Mouse (Mus musculus) midbrain, embryonic 16.5 days (tissue): Measurements from ENCODE around the gene Sgsm1. TPM values are rescaled to one million over a fixed set of nuclear protein-coding genes. Genes with fewer than 3 reads are reported as not detected.

ENCODE experiments used
- ATAC-seq: fragments of 200-750 bp; cut with Nextera tagmentation; 2 replicates; pipeline ENCODE4 v1.8.0; 2017; ENCODE audit warnings: moderate TSS enrichment
- H3K27ac ChIP-seq: fragments of 300-500 bp; sonication (generic); 2 replicates; pipeline ENCODE4 v1.5.1; 2014; ENCODE audit warnings: mild to moderate bottlenecking, low read length, mixed read lengths
- H3K27me3 ChIP-seq: fragments of 300-500 bp; sonication (generic); 2 replicates; pipeline ENCODE4 v1.6.1; 2014; ENCODE audit warnings: low read depth, low read length, mixed read lengths; ENCODE audit not compliant: control insufficient read depth, insufficient read depth
- H3K36me3 ChIP-seq: fragments of 300-500 bp; sonication (generic); 2 replicates; pipeline ENCODE4 v1.6.1; 2014; ENCODE audit warnings: mild to moderate bottlenecking, low read length, moderate library complexity, mixed read lengths; ENCODE audit not compliant: control insufficient read depth, insufficient read depth
- H3K4me1 ChIP-seq: fragments of 300-500 bp; sonication (generic); 2 replicates; pipeline ENCODE4 v1.6.1; 2014; ENCODE audit warnings: mild to moderate bottlenecking, low read length, mixed read lengths; ENCODE audit not compliant: control insufficient read depth, insufficient read depth
- H3K4me2 ChIP-seq: fragments of 300-500 bp; sonication (generic); 2 replicates; pipeline ENCODE4 v1.6.1; 2014; ENCODE audit warnings: mild to moderate bottlenecking, low read length, mixed read lengths
- H3K4me3 ChIP-seq: fragments of 300-500 bp; sonication (generic); 2 replicates; pipeline ENCODE4 v1.5.1; 2014; ENCODE audit warnings: low read depth, mild to moderate bottlenecking, low read length, moderate library complexity, mixed read lengths
- H3K9ac ChIP-seq: fragments of 300-500 bp; sonication (generic); 2 replicates; pipeline ENCODE4 v1.6.1; 2014; ENCODE audit warnings: low read depth, low read length, mixed read lengths
- H3K9me3 ChIP-seq: fragments of 300-500 bp; sonication (generic); replicated peaks from 2 replicates; pipeline ENCODE4 v1.6.1; 2014; ENCODE audit warnings: mild to moderate bottlenecking, low read length, mixed read lengths; ENCODE audit not compliant: control insufficient read depth, poor library complexity, severe bottlenecking
- WGBS: fragments of 180-500 bp; shearing (Covaris S2); extraction: QIAGEN DNeasy Blood & Tissue Kit; methylation state at CpG from one replicate; pipeline ENCODE4 v1.1.7; 2014; 5-methylcytosine and 5-hydroxymethylcytosine counted together
- polyA plus RNA-seq: library from polyadenylated mRNA; unstranded; fragments of >200 nt; fragmentation: Nextera tagmentation; extraction: Ambion mirVana; gene quantifications from 2 replicates; pipeline ENCODE4 v1.2.1, GENCODE M21; 2015

Gene Sgsm1
- 27.5 and 29.4 TPM in 2 replicates for polyA plus RNA-seq

GRCm38 (mm10) chr5:113310377-113311003 is at the start of gene Sgsm1:
TSS of gene Sgsm1 (minus strand) at chr5:113310786.
- H3K36me3 ChIP-seq: no peaks in the 10 kb centered on the region
- WGBS: 2% methylated on average over 52 of the region's 53 CpGs
- H3K4me1 ChIP-seq: peaks cover 40% of the 10 kb centered on the region
- peak; percentile 69 for ATAC-seq
- H3K4me2 ChIP-seq: peak within 1 kb of the TSS; percentile 82
- H3K4me3 ChIP-seq: peak within 1 kb of the TSS; percentile 84
- H3K9me3 ChIP-seq: no peaks in the 10 kb centered on the region
- H3K27me3 ChIP-seq: no peaks in the 10 kb centered on the region
- peak within 1 kb of the TSS; percentile 95 for H3K27ac ChIP-seq
- H3K9ac ChIP-seq: peak within 1 kb of the TSS; percentile 94

- H3K4me3 ChIP-seq: no peak overlapping the region
- no peaks in the 10 kb centered on the region for H3K36me3 ChIP-seq
- peaks cover under 1% of the 10 kb centered on the region for H3K27me3 ChIP-seq
- no peaks in the 10 kb centered on the region for H3K9me3 ChIP-seq
- no peak overlapping the region for H3K9ac ChIP-seq
- H3K27ac ChIP-seq: no peak overlapping the region
- H3K4me2 ChIP-seq: no peak overlapping the region
- 7% methylated on average over 11 of the region's 11 CpGs for WGBS
- peaks cover 8% of the 10 kb centered on the region for H3K4me1 ChIP-seq
- ATAC-seq: no peak
These were observed 48.2 kb upstream of the Sgsm1 start for GRCm38 (mm10) chr5:113358833-113359232.

- H3K4me1 ChIP-seq: peaks cover 8% of the 10 kb centered on the region
- peaks cover 3% of the 10 kb centered on the region for H3K27me3 ChIP-seq
- 40% methylated on average over 3 of the region's 3 CpGs for WGBS
- ATAC-seq: no peak
- no peak overlapping the region for H3K9ac ChIP-seq
- H3K9me3 ChIP-seq: no peaks in the 10 kb centered on the region
- H3K4me3 ChIP-seq: no peak overlapping the region
- H3K27ac ChIP-seq: no peak overlapping the region
- H3K36me3 ChIP-seq: no peaks in the 10 kb centered on the region
- no peak overlapping the region for H3K4me2 ChIP-seq
These were observed 47.1 kb upstream of the Sgsm1 start for GRCm38 (mm10) chr5:113357656-113358055.

GRCm38 (mm10) chr5:113357186-113357585 is 46.6 kb upstream of the Sgsm1 start, which contains the start of gene Aym1:
TSS of gene Aym1 (plus strand) at chr5:113357294.
- Histone ChIP-seq H3K27me3 (peaks cover 3% of the 10 kb centered on the region), H3K9ac (no peak within 1 kb of the TSS), H3K4me1 (peaks cover 9% of the 10 kb centered on the region), H3K27ac (no peak within 1 kb of the TSS), H3K4me2 (no peak within 1 kb of the TSS), H3K4me3 (no peak within 1 kb of the TSS), H3K9me3 (no peaks in the 10 kb centered on the region), H3K36me3 (no peaks in the 10 kb centered on the region)
- ATAC-seq: 0 out of 2 replicates have a peak, but pooled peaks have one; percentile 13
- 30% methylated on average over 3 of the region's 6 CpGs for WGBS

- 49% methylated on average over 16 of the region's 16 CpGs for WGBS
These were observed 43.7 kb upstream of the Sgsm1 start for GRCm38 (mm10) chr5:113354311-113354710.

GRCm38 (mm10) chr5:113352636-113353035 is 42.0 kb upstream of the Sgsm1 start:
- no peak for ATAC-seq
- H3K4me2 ChIP-seq: no peak overlapping the region
- WGBS: 72% methylated on average over 6 of the region's 6 CpGs

More at GRCm38 (mm10) chr5:113354311-113354710, 43.7 kb upstream of the Sgsm1 start:
- peak overlapping the region; percentile 34 for H3K4me2 ChIP-seq
- no peak overlapping the region for H3K9ac ChIP-seq
- no peaks in the 10 kb centered on the region for H3K36me3 ChIP-seq
- peaks cover 17% of the 10 kb centered on the region for H3K4me1 ChIP-seq
- peaks cover 3% of the 10 kb centered on the region for H3K27me3 ChIP-seq
- no peak overlapping the region for H3K4me3 ChIP-seq
- H3K27ac ChIP-seq: no peak overlapping the region
- H3K9me3 ChIP-seq: no peaks in the 10 kb centered on the region
- no peak for ATAC-seq

GRCm38 (mm10) chr5:113351768-113352167 is 41.2 kb upstream of the Sgsm1 start:
- Histone ChIP-seq H3K36me3 (no peaks in the 10 kb centered on the region), H3K9me3 (no peaks in the 10 kb centered on the region), H3K27ac (no peak overlapping the region), H3K4me3 (no peak overlapping the region), H3K4me1 (peaks cover 13% of the 10 kb centered on the region; the same call in 1 of the 2 replicates), H3K4me2 (no peak overlapping the region), H3K27me3 (peaks cover 11% of the 10 kb centered on the region), H3K9ac (no peak overlapping the region)
- peak; percentile 41; the same call in 1 of the 2 replicates for ATAC-seq
- WGBS: 27% methylated on average over 3 of the region's 3 CpGs

More at GRCm38 (mm10) chr5:113352636-113353035, 42.0 kb upstream of the Sgsm1 start:
- H3K4me1 ChIP-seq: peaks cover 18% of the 10 kb centered on the region
- H3K9ac ChIP-seq: no peak overlapping the region
- peaks cover 11% of the 10 kb centered on the region for H3K27me3 ChIP-seq
- H3K4me3 ChIP-seq: no peak overlapping the region
- no peak overlapping the region for H3K27ac ChIP-seq
- H3K36me3 ChIP-seq: no peaks in the 10 kb centered on the region
- H3K9me3 ChIP-seq: no peaks in the 10 kb centered on the region

- no peak overlapping the region for H3K4me2 ChIP-seq
- H3K36me3 ChIP-seq: no peaks in the 10 kb centered on the region
- H3K9me3 ChIP-seq: no peaks in the 10 kb centered on the region
- no peak overlapping the region for H3K4me3 ChIP-seq
- no peak overlapping the region for H3K9ac ChIP-seq
- 6% methylated on average over 7 of the region's 7 CpGs for WGBS
- H3K4me1 ChIP-seq: peaks cover 15% of the 10 kb centered on the region
- ATAC-seq: no peak
- H3K27me3 ChIP-seq: peaks cover 25% of the 10 kb centered on the region
- no peak overlapping the region for H3K27ac ChIP-seq
These were observed 39.2 kb upstream of the Sgsm1 start for GRCm38 (mm10) chr5:113349810-113350209.

- H3K4me1 ChIP-seq: peaks cover 15% of the 10 kb centered on the region
- WGBS: 8% methylated on average over 7 of the region's 7 CpGs
- no peak overlapping the region for H3K4me3 ChIP-seq
- H3K9ac ChIP-seq: no peak overlapping the region
- no peak for ATAC-seq
- peaks cover 31% of the 10 kb centered on the region for H3K27me3 ChIP-seq
- H3K9me3 ChIP-seq: no peaks in the 10 kb centered on the region
- H3K27ac ChIP-seq: no peak overlapping the region
- H3K36me3 ChIP-seq: no peaks in the 10 kb centered on the region
- H3K4me2 ChIP-seq: no peak overlapping the region
These were observed 38.6 kb upstream of the Sgsm1 start for GRCm38 (mm10) chr5:113349226-113349625.
